Mouse (Mus musculus) intestine, embryonic 16.5 days (tissue): Measurements from ENCODE around the gene Cpt1c. TPM values are rescaled to one million over a fixed set of nuclear protein-coding genes. Genes with fewer than 3 reads are reported as not detected.

Experiments used
- ATAC-seq: fragments of 200-750 bp; cut with Nextera tagmentation; 2 replicates; pipeline ENCODE4 v1.8.0; 2017; ENCODE audit warnings: moderate TSS enrichment, moderate library complexity
- H3K27ac ChIP-seq: fragments of 300-500 bp; sonication (generic); 2 replicates; pipeline ENCODE4 v1.5.1; 2014; ENCODE audit warnings: mild to moderate bottlenecking, low read length
- H3K27me3 ChIP-seq: fragments of 300-500 bp; sonication (generic); replicated peaks from 2 replicates; pipeline ENCODE4 v1.6.1; 2014; ENCODE audit warnings: low read length, control low read depth, mixed read lengths; ENCODE audit not compliant: control insufficient read depth, insufficient read depth
- H3K36me3 ChIP-seq: fragments of 300-500 bp; sonication (generic); 2 replicates; pipeline ENCODE4 v1.6.1; 2014; ENCODE audit warnings: low read length, control low read depth; ENCODE audit not compliant: control insufficient read depth, insufficient read depth
- H3K4me1 ChIP-seq: fragments of 300-500 bp; sonication (generic); 2 replicates; pipeline ENCODE4 v1.6.1; 2014; ENCODE audit warnings: low read length, control low read depth, mixed read lengths; ENCODE audit not compliant: control insufficient read depth, insufficient read depth
- H3K4me2 ChIP-seq: fragments of 300-500 bp; sonication (generic); 2 replicates; pipeline ENCODE4 v1.6.1; 2014; ENCODE audit warnings: low read depth, low read length, control low read depth
- H3K4me3 ChIP-seq: fragments of 300-500 bp; sonication (generic); 2 replicates; pipeline ENCODE4 v1.5.1; 2014; ENCODE audit warnings: mild to moderate bottlenecking, low read length
- H3K9ac ChIP-seq: fragments of 300-500 bp; sonication (generic); 2 replicates; pipeline ENCODE4 v1.6.1; 2014; ENCODE audit warnings: low read depth, low read length
- H3K9me3 ChIP-seq: fragments of 300-500 bp; sonication (generic); 2 replicates; pipeline ENCODE4 v1.6.1; 2016; ENCODE audit warnings: low read length, control low read depth; ENCODE audit not compliant: control insufficient read depth
- WGBS: fragments of 180-500 bp; shearing (Covaris S2); extraction: QIAGEN DNeasy Blood & Tissue Kit; methylation state at CpG from one replicate; pipeline ENCODE4 v1.1.7; 2014; 5-methylcytosine and 5-hydroxymethylcytosine counted together
- polyA plus RNA-seq: library from polyadenylated mRNA; unstranded; fragments of >200 nt; fragmentation: Nextera tagmentation; extraction: Ambion mirVana; gene quantifications from 2 replicates; pipeline ENCODE4 v1.2.1, GENCODE M21; 2015

The Cpt1c gene
- polyA plus RNA-seq, 1 experiment from 2014 or later: 14.0 TPM

DNA sequence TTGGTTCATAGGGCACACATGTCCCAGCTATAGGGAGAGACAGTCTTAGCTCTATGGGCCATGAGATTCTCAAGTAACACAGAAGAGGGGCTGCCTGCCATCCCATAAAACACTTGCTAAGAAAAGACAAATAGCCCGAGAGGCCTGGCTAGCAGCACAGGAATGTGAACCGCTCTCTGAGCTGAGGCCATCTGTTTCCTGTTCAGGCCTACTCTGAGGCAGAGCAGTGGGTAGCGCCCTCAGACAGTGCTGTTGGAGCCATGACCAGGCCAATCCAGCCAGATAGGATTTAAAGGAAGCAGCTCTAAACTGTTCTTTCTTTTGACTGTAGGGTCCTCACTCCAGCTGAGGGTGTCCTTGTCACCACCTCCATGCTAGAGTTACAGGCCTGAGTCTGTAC, 29.9 kb upstream of the Cpt1c start:
- Histone ChIP-seq H3K4me1 (peaks cover 15% of the 10 kb centered on the region; the same call in 1 of the 2 replicates), H3K9me3 (no peaks in the 10 kb centered on the region), H3K36me3 (peaks cover 75% of the 10 kb centered on the region), H3K27ac (no peak overlapping the region), H3K4me3 (no peak overlapping the region), H3K27me3 (no peaks in the 10 kb centered on the region), H3K9ac (no peak overlapping the region), H3K4me2 (no peak overlapping the region)
- ATAC-seq: no peak
- WGBS: 52% methylated on average over 3 of the region's 3 CpGs

DNA sequence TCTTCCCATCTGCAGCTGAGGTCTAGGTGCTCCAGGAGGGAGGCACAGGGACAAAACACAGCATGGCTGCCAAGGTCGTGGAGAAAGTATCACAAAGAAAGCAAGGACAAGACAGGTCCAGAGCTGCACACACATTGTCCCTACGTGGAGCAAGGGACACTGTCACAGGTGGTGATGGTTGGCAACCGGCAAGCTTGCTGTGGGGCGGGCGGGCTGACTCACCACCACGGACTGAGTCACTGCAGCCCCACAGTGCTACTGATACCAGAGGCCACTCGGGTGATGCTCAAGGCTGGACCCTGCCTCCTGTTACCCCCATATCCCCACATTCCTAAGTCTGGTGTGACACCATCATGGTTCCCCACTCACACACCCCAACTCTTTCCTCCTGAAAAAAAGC, 27.8 kb upstream of the Cpt1c start:
- H3K4me3 ChIP-seq: no peak overlapping the region
- no peak overlapping the region for H3K4me2 ChIP-seq
- H3K9ac ChIP-seq: no peak overlapping the region
- H3K4me1 ChIP-seq: peaks cover 23% of the 10 kb centered on the region
- peaks cover 60% of the 10 kb centered on the region for H3K36me3 ChIP-seq
- 83% methylated on average over 7 of the region's 7 CpGs for WGBS
- no peaks in the 10 kb centered on the region for H3K9me3 ChIP-seq
- H3K27me3 ChIP-seq: no peaks in the 10 kb centered on the region
- ATAC-seq: no peak
- H3K27ac ChIP-seq: no peak overlapping the region

DNA sequence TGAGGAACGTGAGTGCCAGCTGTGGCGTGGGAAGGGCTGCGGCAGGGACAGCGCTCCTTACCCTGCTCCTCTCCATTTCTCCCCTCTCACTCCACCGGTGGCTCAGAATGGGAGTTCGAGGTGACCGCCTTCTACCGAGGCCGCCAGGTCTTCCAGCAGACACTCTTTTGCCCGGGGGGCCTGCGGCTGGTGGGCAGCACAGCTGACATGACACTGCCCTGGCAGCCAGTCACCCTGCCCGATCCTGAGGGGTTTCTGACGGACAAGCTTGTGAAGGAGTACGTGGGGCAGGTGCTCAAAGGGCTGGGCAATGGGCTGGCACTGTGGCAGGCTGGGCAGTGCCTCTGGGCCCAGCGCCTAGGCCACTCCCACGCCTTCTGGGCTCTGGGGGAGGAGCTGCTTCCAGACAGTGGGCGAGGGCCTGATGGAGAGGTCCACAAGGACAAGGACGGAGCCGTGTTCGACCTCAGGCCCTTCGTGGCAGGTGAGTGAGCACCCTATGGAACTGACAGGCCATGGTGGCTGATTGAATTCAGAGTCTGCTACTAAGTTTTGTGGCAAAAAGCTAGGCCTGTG, 26.0 kb upstream of the Cpt1c start:
- Histone ChIP-seq H3K27me3 (no peaks in the 10 kb centered on the region), H3K27ac (no peak overlapping the region), H3K4me3 (no peak overlapping the region), H3K9me3 (no peaks in the 10 kb centered on the region), H3K36me3 (peaks cover 46% of the 10 kb centered on the region), H3K4me2 (no peak overlapping the region), H3K4me1 (peaks cover 34% of the 10 kb centered on the region), H3K9ac (no peak overlapping the region)
- ATAC-seq: no peak
- 80% methylated on average over 21 of the region's 21 CpGs for WGBS

DNA sequence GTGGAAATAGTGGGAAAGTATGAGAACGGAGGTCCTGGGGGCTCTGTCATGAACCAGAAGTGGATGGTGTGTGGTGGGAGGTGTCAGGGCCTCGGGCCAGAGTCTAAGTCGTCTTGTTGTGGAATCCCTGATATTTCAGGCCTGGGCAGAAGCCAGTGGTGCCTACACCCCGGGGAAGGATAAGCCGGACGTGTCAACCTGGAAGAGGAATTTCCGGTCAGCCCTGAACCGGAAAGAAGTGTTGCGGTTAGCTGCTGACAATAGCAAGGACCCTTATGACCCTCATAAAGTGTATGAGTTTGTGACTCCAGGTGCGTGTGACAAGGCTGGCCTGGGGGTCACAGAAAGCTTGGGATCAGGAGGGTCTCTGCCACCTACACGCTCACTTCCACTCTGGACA, 25.1 kb upstream of the Cpt1c start:
- peak overlapping the region; percentile 22; the same call in 1 of the 2 replicates for H3K9ac ChIP-seq
- no peak overlapping the region for H3K4me3 ChIP-seq
- H3K4me2 ChIP-seq: no peak overlapping the region
- 0 out of 2 replicates have a peak overlapping the region, but pooled peaks have one; percentile 19 for H3K27ac ChIP-seq
- H3K4me1 ChIP-seq: peaks cover 34% of the 10 kb centered on the region
- peaks cover 39% of the 10 kb centered on the region for H3K36me3 ChIP-seq
- ATAC-seq: no peak
- H3K27me3 ChIP-seq: no peaks in the 10 kb centered on the region
- H3K9me3 ChIP-seq: no peaks in the 10 kb centered on the region
- 71% methylated on average over 11 of the region's 11 CpGs for WGBS

DNA sequence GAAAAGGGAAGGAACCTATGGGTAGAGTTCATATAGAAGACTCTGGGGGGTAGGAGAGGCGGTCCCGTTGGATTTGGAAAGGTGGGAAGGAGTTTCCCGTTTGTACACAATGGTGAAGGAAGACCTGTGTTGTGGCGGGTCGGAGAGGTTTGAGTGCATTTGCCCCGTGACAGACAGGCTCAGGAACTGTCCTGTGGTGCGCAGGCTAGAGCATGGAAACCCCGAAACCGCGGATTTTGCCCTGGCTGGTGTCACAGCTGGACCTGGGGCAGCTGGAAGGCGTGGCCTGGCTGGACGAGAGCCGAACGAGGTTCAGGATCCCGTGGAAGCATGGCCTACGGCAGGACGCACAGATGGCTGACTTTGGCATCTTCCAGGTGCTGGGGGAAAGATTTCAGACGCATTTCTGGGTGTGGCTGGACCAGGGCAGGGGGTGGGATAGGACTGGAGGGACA, 23.9 kb upstream of the Cpt1c start, which contains the start of gene Bcl2l12:
Gene Bcl2l12, minus strand, starts transcription at position 212 of the 455 bp plus-strand sequence.
- peak; percentile 3; the same call in 1 of the 2 replicates for ATAC-seq
- H3K4me1 ChIP-seq: peaks cover 34% of the 10 kb centered on the region
- H3K27me3 ChIP-seq: no peaks in the 10 kb centered on the region
- WGBS: under 1% methylated on average over 18 of the region's 18 CpGs
- H3K4me3 ChIP-seq: peak within 1 kb of the TSS; percentile 73
- peak within 1 kb of the TSS; percentile 95 for H3K27ac ChIP-seq
- peak within 1 kb of the TSS; percentile 89 for H3K9ac ChIP-seq
- H3K36me3 ChIP-seq: peaks cover 33% of the 10 kb centered on the region
- peak within 1 kb of the TSS; percentile 91 for H3K4me2 ChIP-seq
- H3K9me3 ChIP-seq: no peaks in the 10 kb centered on the region

DNA sequence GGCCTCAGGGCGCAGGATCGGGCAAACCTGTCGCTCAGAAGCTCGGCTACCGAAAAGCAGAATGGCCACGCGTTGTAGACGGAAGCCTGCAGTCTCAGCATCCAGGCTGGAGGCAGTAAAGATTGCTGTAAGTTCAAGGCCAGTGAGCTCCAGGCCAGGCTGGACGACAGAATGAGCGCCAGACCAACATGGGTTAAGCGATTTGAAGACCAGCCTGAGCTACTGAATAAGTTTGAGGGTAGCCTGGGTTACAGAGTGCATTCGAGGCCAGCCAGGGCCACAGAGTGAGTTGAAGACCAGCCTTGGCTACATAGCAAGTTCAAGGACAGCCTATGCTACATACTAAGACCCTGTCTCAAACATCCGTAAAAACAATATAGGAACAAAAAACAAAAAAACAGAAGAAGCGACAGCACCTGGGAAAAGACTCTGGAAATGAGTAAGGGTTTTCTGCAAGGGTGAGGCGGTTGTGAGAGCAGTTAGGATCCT, 23.3 kb upstream of the Cpt1c start:
- peak overlapping the region; percentile 95 for H3K27ac ChIP-seq
- no peaks in the 10 kb centered on the region for H3K27me3 ChIP-seq
- ATAC-seq: peak; percentile 8
- H3K4me2 ChIP-seq: peak overlapping the region; percentile 91
- WGBS: 3% methylated on average over 15 of the region's 15 CpGs
- peak overlapping the region; percentile 89 for H3K9ac ChIP-seq
- peaks cover 28% of the 10 kb centered on the region for H3K36me3 ChIP-seq
- H3K4me3 ChIP-seq: peak overlapping the region; percentile 73
- H3K9me3 ChIP-seq: no peaks in the 10 kb centered on the region
- H3K4me1 ChIP-seq: peaks cover 34% of the 10 kb centered on the region

DNA sequence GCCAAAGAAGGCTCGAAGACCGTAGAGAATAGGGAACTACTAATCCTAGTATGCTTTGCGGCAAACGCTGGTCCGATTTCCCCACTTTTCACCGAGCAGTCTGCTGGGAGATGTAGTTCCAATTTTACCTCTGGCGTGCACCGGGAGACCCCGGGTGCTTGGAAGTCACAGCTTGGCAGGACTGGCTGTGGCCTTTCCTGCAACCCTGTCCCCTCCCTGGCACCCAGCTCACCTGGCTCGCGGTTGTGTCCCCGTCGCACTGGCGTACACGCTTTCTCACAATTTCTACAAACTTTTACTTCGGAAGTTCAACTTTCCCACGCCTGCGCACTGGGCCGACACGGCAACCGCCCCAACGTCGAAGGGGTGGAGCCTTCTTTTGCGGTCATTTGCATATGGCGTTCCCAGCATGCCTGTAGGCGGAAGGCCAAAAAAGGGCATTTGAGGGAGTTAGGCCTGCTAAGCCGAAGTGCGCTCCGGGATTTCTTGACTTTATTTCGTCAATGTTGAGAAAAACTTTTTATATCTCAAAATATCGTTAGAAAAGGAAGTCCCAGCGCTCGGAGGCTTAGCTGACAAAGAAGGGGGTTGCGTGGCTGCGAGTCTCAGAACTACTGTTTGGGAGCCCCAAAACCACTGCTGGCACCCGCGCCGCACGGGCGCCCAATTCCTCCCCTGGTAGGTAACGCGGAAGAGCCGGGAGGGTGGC, 22.7 kb upstream of the Cpt1c start, which contains the start of gene Irf3:
Gene Irf3, plus strand, starts transcription at position 418 of the 709 bp plus-strand sequence.
- H3K4me2 ChIP-seq: peak within 1 kb of the TSS; percentile 93
- no peaks in the 10 kb centered on the region for H3K27me3 ChIP-seq
- H3K4me3 ChIP-seq: peak within 1 kb of the TSS; percentile 73
- under 1% methylated on average over 43 of the region's 43 CpGs for WGBS
- H3K4me1 ChIP-seq: peaks cover 34% of the 10 kb centered on the region
- H3K9ac ChIP-seq: peak within 1 kb of the TSS; percentile 89
- peaks cover 26% of the 10 kb centered on the region for H3K36me3 ChIP-seq
- peak; percentile 95 for ATAC-seq
- H3K27ac ChIP-seq: peak within 1 kb of the TSS; percentile 95
- no peaks in the 10 kb centered on the region for H3K9me3 ChIP-seq

DNA sequence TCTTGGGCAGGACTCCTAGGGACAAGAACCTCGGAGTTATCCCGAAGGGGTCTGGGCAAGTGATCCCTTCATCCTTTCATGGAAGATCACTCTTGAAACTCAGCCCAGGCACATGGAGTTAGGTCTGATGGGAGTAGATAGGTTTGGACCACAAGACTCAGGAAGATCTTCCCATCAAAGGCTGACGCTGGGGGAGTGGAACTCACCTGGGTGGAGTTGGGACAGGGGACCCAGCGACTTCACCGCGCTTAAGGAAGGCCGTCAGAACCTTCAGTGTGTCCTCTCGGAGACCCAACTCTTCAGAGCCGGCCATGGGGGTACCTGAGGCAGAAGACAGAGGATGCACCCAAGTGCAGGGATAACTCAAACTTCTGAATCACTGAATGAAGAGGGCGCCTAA, 22.0 kb upstream of the Cpt1c start:
- H3K4me1 ChIP-seq: peaks cover 34% of the 10 kb centered on the region
- no peaks in the 10 kb centered on the region for H3K27me3 ChIP-seq
- H3K4me3 ChIP-seq: peak overlapping the region; percentile 73
- peak overlapping the region; percentile 93 for H3K4me2 ChIP-seq
- ATAC-seq: no peak
- peak overlapping the region; percentile 89 for H3K9ac ChIP-seq
- 13% methylated on average over 10 of the region's 10 CpGs for WGBS
- H3K36me3 ChIP-seq: peaks cover 20% of the 10 kb centered on the region
- no peaks in the 10 kb centered on the region for H3K9me3 ChIP-seq
- peak overlapping the region; percentile 70 for H3K27ac ChIP-seq

DNA sequence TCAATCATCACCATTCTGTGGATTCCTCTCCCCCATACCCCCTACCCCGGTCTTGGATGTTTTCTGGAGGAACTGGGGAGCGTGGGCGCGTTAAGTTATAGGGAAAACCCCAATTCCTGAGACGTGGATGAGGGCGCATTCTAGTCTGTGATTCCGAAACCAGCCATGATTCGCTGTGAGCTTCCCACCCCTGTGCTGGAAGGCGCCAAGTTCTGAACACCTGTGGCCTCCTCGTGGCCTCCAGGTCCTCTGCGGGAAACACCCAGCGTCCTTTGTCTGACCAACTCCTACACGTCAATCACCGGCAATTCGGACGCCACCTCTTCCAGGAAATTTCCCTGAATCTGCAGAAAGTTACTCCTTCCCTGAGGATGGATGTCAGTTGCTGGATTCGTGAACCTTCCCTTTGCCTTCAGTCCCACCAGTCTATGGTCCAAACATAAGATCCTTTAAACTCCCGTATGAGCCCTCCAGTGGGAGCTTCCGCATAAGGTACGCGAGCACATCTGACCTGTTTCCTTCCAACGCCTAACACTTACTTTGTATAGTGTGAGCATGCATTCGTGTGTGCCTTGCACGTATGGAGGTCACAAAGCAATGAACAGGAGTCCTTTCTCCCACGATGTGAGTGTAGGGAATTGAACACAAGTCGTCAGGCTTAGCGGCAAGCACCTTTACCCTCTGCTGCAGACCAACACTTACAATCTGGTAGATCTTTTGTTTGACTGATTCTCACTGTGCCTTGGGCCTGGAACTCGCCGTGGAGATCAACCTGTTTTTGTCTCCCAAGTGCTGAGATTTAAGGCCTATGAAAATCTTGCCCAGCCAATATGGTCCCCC, 12.4 kb upstream of the Cpt1c start:
- WGBS: under 1% methylated on average over 29 of the region's 29 CpGs
- Histone ChIP-seq H3K9ac (peak overlapping the region; percentile 83), H3K9me3 (no peaks in the 10 kb centered on the region), H3K36me3 (peaks cover 8% of the 10 kb centered on the region), H3K4me1 (peaks cover 21% of the 10 kb centered on the region), H3K4me2 (peak overlapping the region; percentile 71), H3K27ac (peak overlapping the region; percentile 86), H3K4me3 (peak overlapping the region; percentile 91), H3K27me3 (no peaks in the 10 kb centered on the region)
- ATAC-seq: peak; percentile 49
